Mouse (Mus musculus) frontal cortex, adult (tissue): ENCODE measurements at regions not wholly inside any gene's neighbourhood (a gene's known extent, or its start where the extent isn't known, plus 50 kb on each side); places are given as distances from the start of the nearest gene placed in this dataset.
A peak's percentile ranks its signal among the peaks of the same experiment; 100 is the strongest.

Experiments
- ATAC-seq: cut with Nextera tagmentation; 2 replicates; pipeline ENCODE4 v1.9.2; 2017; ENCODE audit warnings: mild to moderate bottlenecking, moderate library complexity, mixed read lengths; ENCODE audit not compliant: low TSS enrichment

GRCm38 (mm10) chr13:57282816-57283215 lies 387.0 kb upstream of the Trpc7 start:
- no peak for ATAC-seq

DNA sequence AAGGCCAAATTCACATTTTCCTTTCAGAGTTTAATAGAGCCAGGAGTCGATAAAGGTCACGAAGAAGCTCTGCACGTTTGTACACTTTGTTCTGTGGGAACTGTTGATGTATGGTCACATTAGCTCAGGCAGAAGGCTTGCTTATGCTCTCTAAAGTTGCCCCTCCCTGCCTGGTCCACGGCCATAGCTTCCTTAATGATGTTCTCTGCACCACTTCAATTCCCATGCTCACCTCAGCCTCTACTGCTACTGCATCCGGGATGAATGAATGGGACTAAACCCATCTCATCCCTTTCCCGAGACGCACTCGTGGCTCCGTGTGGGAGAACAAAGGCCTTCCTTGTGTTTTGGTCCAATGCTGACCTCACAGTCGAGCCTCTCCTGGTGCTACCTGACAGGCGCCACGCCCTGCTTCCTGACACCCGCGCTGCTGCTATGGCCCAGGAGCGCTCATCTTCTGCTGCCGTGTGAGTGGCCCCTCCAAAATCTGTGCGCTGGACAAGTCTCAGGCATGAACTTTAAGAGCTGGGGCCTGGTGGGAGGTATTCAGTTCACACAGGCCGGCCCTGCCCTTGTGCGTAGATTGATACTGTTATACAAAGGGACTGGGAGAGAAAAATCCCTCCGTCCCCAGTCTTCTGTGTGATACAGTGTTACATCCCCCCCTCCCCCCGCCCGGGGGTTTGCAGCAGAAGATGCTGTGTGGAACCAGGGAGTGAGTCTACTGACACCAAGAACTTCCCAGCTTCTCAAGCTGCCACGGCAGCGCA lies 386.3 kb upstream of the Trpc7 start:
- no peak for ATAC-seq

GRCm38 (mm10) chr13:57281504-57281903 lies 385.7 kb upstream of the Trpc7 start:
- ATAC-seq = no peak

- ATAC-seq = no peak
Observed at GRCm38 (mm10) chr13:57278580-57278979, 382.8 kb upstream of the Trpc7 start.

DNA sequence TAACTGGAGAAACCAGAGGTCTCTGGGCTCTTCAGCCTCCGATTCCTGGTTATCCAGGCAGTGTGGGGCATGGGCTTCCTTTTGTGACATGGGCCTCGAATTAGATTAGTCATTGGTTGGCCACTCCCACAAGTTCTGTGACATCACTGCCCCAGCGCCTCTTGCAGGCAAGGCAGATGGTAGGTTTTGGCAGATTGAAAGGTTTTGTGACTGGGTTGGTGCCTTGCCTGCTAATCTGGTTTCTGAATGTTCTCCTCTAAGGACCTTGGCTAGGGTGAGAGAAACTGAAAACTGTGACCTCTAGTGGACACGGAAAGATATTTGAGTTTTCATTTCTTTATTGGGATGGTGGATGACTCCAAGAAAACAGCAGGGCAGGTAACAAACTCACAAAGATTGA lies 381.3 kb upstream of the Trpc7 start:
- peak; percentile 44; the same call in 1 of the 2 replicates for ATAC-seq

GRCm38 (mm10) chr13:57275871-57276270 lies 380.1 kb upstream of the Trpc7 start:
- no peak for ATAC-seq

DNA sequence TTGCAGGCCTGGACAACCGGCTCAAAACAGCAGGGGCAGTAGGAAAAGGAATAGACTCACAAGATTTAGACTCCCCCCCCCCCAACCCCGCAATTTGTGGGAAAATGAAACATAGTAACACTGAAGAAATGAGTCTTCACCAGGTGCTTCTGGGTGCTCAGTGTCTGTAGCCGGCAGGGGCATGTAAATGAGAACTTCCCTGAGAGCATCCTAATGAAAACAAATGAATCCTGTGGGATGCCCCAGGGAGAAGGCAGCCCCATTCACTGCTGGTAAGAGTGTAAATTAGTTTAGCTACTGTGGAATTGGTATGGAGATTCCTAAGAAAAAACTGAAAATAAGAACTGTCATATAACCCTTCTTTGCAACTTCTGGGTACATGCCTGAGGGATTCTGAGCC lies 377.8 kb upstream of the Trpc7 start:
- no peak for ATAC-seq

DNA sequence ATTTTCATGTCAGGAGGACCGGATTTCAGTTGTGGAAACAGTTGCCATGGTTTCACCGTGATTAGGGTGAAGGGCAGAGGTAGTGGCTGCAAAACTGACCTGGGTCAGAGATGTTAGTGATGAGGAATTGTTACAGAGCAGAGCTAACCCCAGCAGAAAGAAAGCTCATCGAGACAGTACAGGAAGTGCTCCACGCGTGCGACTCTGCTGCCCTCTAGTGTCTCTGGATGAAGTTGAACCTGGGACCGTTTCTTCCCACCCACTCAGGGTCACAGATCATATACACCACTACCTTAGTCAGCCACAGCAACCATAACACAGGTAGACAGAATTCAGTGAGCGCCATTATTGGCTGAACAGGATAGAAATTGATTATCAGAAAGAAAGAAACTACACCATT lies 373.8 kb upstream of the Trpc7 start:
- peak; percentile 72 for ATAC-seq

GRCm38 (mm10) chr13:57259920-57260319 lies 364.1 kb upstream of the Trpc7 start:
- peak; percentile 69 for ATAC-seq

DNA sequence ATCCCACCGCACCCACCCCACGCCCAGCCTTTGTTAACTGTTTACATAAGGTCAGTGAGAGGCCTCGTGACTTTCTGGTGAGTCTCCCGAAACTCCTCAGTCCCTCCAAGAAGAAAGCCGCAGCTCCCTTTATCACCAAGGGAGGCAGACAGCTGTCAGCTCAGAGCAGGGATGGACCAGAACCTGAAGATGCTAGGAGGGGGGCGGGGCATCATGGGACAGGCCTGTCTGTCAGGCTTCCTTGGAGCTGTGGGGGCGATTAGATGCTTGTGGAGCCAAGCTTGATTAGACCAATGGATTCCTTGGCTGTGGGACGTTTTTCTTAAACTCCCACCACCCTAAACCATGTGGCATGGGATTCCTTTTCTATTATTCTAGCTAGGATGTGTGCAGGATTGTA lies 363.7 kb upstream of the Trpc7 start:
- peak; percentile 13; the same call in 1 of the 2 replicates for ATAC-seq

DNA sequence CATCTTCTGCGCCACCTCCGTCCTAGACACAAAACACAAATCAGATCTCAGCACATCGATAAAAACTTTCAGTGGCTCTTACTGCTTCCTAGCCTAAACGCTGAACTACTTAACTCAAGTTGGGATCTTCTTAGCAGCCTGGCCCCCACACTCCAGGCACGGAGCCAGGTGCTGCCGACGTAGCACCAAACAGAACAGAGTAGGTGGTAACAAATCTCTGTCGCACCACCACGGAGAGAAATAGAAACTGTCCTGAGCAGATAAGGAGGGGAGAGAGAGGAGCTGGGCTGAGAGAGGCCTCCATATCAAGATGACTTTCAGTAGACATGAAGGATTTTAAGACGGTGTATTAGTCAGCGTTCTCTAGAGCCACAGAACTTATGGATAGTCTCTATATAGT lies 360.1 kb upstream of the Trpc7 start:
- ATAC-seq = peak; percentile 93

DNA sequence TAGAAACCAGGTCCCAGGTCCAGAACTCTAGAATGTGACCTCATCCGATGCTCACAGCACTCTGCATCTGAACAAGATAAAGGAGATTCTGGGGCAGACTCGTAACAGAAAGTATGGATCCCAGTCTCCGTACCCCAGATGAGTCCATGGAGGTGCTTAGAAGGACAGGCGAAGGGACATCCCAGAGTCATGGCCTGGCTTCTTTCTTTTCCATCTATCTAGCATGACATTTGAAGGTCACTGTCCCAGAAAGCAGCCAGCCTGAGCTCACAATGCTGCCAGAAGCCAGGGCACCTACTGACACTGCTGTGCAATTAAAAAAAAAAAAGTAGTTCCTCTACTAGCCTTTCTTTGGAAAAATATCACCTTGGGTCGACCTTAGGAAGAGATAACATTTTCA lies 354.1 kb upstream of the Trpc7 start:
- no peak for ATAC-seq

DNA sequence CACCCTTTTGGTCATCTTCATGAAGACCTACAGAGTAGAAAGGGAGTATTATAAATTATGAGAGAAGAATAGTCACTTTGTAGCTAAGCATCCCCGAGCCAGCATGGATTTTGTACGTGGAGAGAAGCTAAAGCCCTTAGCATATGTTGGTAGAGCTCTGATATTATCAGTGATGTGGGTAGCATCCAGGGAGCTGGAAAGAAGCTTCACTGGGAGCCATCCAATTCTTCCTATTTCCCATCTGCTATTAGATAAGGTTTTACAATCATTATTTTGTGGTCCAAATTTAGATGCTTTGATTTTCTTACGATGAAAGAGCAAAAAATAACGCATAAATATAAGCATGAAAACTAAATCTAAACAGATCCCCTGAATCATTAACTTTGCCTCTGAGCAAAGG lies 353.6 kb upstream of the Trpc7 start:
- ATAC-seq = no peak

DNA sequence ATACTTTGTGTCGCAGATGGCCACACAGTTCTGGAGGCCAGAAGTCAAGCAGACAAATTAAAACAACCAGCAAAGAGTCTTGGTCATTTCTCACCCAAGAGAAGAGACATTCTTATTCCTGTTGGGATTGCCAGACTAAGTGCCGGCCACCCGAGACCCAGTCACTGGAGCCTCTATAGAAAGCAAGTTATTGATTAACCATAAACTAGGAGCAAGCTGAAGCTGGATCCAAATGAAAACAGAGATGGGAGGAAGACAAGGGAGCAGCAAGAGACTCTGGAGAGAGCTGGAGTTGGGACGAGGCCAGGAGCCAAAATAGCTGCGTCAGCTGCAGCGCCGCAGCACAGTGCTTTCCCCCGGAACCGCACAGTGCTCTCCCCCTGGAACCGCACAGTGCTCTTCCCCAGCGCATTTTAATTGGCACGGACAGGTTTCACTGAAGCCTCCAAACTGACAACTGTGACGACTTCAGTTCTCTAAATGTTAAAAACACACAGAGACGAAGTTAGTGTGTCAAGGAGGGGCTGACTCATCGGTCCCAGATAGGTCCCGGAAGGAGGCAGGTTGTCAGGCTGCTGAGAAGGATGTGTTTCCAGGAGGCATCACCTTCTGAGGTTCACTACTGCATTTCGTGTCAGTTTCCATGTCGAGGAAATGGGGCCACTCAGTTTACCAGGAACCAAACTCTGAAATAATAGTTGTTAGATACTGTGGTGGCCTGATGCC lies 350.6 kb upstream of the Trpc7 start:
- peak; percentile 79 for ATAC-seq

GRCm38 (mm10) chr13:57236917-57237316 lies 341.1 kb upstream of the Trpc7 start:
- no peak for ATAC-seq

DNA sequence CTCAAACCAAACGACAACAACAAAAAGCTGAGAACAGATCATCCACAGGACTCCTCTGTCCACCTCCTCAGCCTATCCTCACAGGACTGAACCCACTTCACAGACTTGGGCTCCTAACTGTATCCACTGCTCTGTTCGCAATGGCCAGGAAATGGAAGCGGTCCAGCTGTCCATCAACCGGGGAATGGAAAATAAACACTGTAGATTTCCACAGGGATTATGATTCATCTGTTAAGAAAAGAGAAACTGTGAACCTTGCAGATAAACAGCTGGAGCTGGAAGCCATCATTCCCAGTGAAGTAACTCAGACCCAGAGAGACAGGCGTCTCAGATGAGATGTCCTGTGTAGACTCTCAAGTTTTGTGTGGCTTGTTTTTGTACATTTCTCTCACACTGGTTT lies 340.4 kb upstream of the Trpc7 start:
- no peak for ATAC-seq

DNA sequence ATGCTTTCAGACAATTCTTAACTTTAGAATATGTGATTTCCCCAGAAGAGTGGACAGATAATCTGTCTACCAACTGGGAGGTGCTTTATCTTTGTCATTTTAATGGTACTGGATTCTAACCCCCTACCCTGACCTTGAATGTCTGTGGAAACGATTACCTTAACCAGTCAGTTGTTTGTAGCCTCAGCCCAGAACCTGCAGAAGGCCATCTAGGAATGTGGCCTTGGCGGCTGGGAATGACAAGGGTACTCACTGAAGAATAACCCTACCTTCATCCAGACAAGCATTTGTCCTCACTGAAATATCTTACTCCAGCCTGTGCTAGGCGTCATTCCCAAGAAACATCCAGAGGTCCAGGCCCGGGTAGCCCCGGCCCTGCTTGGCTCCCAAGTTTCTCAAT lies 337.1 kb upstream of the Trpc7 start:
- ATAC-seq = no peak

DNA sequence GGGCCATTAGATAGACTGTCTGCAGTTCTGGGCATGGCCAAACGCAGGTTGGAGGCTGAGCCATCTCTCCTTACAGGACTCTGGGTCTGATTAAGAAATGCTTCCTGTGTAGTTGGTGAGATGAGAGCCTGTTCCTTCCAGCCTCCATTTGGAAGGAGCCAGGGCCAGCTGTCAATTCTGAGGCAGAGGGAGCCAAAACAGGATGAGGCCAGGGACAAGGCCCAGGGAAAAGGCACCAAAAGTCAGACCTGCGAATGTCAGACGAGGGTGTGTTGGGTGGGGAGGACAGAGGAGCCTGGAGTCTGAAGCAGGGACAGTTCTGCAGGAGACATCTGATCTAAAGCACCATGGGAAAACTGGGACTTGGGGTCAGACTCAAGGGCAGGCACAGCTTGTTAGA lies 335.9 kb upstream of the Trpc7 start:
- no peak for ATAC-seq

DNA sequence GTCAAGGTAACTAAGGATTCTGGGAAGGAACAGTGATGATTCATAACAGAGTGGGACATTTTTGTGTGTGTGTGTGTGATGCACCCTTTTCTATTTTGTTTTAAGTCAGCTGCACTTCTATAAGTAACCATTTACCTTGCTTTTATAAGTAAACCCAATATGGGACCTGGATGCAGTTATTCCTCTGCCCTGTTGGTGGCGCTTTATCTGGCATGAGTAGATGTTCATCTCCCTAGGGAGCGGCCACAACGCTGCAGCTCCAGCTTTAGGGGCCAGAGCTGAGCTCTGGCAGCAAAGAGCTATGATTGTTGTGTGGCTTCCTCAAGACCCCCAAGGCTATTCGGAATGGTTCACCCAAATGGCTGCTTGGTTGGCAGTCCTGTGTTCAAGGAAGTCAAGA lies 334.5 kb upstream of the Trpc7 start:
- no peak for ATAC-seq

- ATAC-seq = no peak
Observed at GRCm38 (mm10) chr13:57221092-57221491, 325.3 kb upstream of the Trpc7 start.

DNA sequence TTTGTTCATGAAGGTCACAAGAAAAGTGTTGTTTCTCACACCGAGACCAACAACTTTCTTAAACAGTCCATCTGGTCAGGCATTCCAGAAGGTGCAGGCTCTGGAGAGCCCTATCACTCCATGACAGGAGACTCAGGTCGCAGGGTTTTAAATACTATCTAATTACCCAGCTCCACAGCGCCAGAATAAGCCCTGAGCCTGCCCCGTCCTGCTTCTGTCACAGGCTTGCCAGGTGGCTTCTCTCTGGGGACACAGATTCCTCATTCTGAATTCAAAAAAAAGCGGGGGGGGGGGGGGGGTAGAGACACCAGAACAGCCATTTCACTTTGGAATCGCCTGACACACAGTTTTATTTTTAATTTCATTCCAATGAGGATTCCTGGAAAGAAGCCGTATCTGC lies 320.4 kb upstream of the Trpc7 start:
- ATAC-seq = no peak

- ATAC-seq = no peak
Observed at GRCm38 (mm10) chr13:57212251-57212650, 316.5 kb upstream of the Trpc7 start.

DNA sequence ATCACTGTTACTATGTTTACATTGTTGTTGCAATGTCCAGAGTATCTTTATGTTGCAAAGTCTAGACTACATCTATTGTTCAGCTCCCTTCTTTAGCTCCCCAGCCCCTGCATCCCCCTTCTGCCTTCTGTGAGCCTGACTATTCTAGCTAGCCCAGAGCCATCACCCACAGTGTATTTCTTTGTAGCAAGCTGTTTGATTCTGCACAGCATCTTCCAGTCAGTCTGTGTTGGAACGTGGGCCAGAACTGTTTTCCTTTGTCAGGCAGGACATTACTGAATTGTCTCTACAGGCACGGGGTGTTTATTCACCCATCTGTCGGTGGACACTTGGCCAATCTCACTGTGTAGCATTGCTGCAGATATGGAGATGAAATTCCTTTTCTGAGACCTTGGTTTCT lies 295.4 kb upstream of the Trpc7 start:
- no peak for ATAC-seq

DNA sequence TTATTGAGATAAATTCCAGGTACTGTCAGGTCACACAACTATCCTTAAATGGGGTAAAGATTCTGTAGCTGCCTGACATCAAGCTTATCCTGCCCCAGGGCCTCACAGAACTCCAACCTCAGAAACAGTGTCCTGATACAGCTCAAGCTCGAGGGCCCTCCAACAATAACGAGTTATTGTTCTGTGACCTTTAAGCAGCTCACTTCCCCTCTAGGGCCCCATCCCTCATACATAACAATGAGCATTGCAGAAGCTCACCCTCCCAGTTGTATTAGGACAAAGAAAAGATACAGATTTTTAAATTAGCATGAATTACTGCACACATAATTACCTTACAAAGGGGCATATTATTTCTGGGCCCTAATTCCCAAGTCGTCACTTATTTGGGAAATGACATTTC lies 293.5 kb upstream of the Trpc7 start:
- ATAC-seq = no peak
